Mouse (Mus musculus): ENCODE measurements around the gene Pnkp.

DNA sequence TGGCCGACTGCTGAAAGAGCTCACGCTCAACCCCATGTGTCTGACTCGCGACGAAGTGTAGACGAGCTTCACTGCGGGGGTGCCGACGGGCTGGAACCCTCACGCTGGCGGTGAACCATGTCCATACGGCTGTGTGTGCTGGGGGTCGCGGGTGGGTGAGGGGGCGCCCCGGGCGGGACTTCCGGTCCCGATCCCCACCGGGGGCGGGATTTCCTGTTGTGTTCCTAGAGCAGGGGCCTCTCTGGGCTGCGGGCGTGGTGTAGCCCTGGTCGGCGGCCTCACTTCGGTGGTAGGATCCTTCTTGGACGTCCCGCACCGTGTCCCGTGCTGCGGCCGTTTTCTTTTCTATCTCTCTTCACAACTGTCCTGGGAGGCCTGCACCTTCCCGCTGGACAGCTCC, 6.8 kb upstream of the Pnkp start:
- TF ChIP-seq CTCF (IDR thresholded peaks at IDR 0.05; ENCODE audit: control insufficient read depth, insufficient read depth, low read length) = no peak
- TF ChIP-seq POLR2A (IDR thresholded peaks at IDR 0.05; ENCODE audit: borderline replicate concordance, control insufficient read depth, low read depth, low read length) = no peak

Measured in bone marrow, adult 2 months (tissue).